Mouse (Mus musculus) heart, postnatal 14 days (tissue): ENCODE results near the gene Rassf2. TPM values are rescaled to one million over a fixed set of nuclear protein-coding genes. Genes with fewer than 3 reads are reported as not detected.

Experiments used
- DNase-seq, 2 experiments: peaks; one replicate each; pipeline ENCODE4 v3.0.0; 2021 to 2022
- intact Hi-C: fragments of 180-260 bp; cut with DNase I; formaldehyde crosslinking; loops from one replicate; pipeline ENCODE4 v1.15.1; 2025
- total RNA-seq, 2 experiments: library from RNA; stranded (reverse); gene quantifications; 2 replicates each; pipeline ENCODE4 v1.2.3; 2021

The Rassf2 gene
- total RNA-seq, 2 experiments from 2014 or later, result 13.7 to 17.8 TPM

- no peak for DNase-seq
- intact Hi-C loops, result no loop called here
Observed at GRCm38 (mm10) chr2:131961671-131962070, 68.4 kb downstream of the Rassf2 start.

- intact Hi-C loops, result loop anchor here (2.0 kb wide), 1 partner anchor 21 kb away; no protein-coding TSS in a partner anchor
- DNase-seq, result peak; percentile 34 to 48
Observed at GRCm38 (mm10) chr2:131957731-131958222, 72.3 kb downstream of the Rassf2 start.

GRCm38 (mm10) chr2:131956336-131957256, 73.5 kb downstream of the Rassf2 start:
- intact Hi-C loops, result no loop called here
- DNase-seq, result no peak

- peak; percentile 35 to 43 for DNase-seq
- intact Hi-C loops, result no loop called here
Observed at GRCm38 (mm10) chr2:131955264-131955663, 74.8 kb downstream of the Rassf2 start.

- peak in 1 of 2 experiments; percentile 50 for DNase-seq
- intact Hi-C loops, result loop anchor here (5.0 kb wide), 1 partner anchor 393 kb away; the partner anchor contains the start of gene Adra1d
Observed at GRCm38 (mm10) chr2:131954835-131955234, 75.2 kb downstream of the Rassf2 start.

GRCm38 (mm10) chr2:131953711-131954110, 76.3 kb downstream of the Rassf2 start:
- DNase-seq, result no peak
- intact Hi-C loops, result loop anchor here (5.0 kb wide), 1 partner anchor 391 kb away; the partner anchor contains the start of gene Adra1d

GRCm38 (mm10) chr2:131952961-131953538, 77.0 kb downstream of the Rassf2 start:
- DNase-seq, result peak in 1 of 2 experiments; percentile 27
- intact Hi-C loops, result loop anchor here (5.0 kb wide), 1 partner anchor 391 kb away; the partner anchor contains the start of gene Adra1d

- no peak for DNase-seq
- intact Hi-C loops, result loop anchor here (5.0 kb wide), 1 partner anchor 390 kb away; the partner anchor contains the start of gene Adra1d
Observed at GRCm38 (mm10) chr2:131952456-131952855, 77.6 kb downstream of the Rassf2 start.

- intact Hi-C loops, result loop anchor here (5.0 kb wide), 1 partner anchor 388 kb away; the partner anchor contains the start of gene Adra1d
Observed at GRCm38 (mm10) chr2:131950598-131951095, 79.4 kb downstream of the Rassf2 start, which contains the start of gene Prnd. Gene Prnd, plus strand, starts transcription at chr2:131950861.

GRCm38 (mm10) chr2:131949767-131950597, 80.1 kb downstream of the Rassf2 start:
- intact Hi-C loops, result loop anchor here (2.0 to 5.0 kb wide), 2 partner anchors 129 to 388 kb away; partner anchors contain the start of gene Adra1d
- DNase-seq, result peak; percentile 53 to 70

More at GRCm38 (mm10) chr2:131950598-131951095, 79.4 kb downstream of the Rassf2 start, which contains the start of gene Prnd:
- DNase-seq, result peak in 1 of 2 experiments; percentile 35

- no peak for DNase-seq
- intact Hi-C loops, result loop anchor here (2.0 kb wide), 1 partner anchor 128 kb away; no protein-coding TSS in a partner anchor
Observed at GRCm38 (mm10) chr2:131948916-131949639, 81.0 kb downstream of the Rassf2 start.

GRCm38 (mm10) chr2:131948156-131948555, 81.9 kb downstream of the Rassf2 start:
- no peak for DNase-seq

GRCm38 (mm10) chr2:131946351-131946750, 83.7 kb downstream of the Rassf2 start:
- no peak for DNase-seq
- intact Hi-C loops, result no loop called here

More at GRCm38 (mm10) chr2:131948156-131948555, 81.9 kb downstream of the Rassf2 start:
- intact Hi-C loops, result loop anchor here (2.0 kb wide), 1 partner anchor 127 kb away; no protein-coding TSS in a partner anchor

- DNase-seq, result peak in 1 of 2 experiments; percentile 0
- intact Hi-C loops, result no loop called here
Observed at GRCm38 (mm10) chr2:131945765-131946164, 84.3 kb downstream of the Rassf2 start.

GRCm38 (mm10) chr2:131945225-131945624, 84.8 kb downstream of the Rassf2 start:
- intact Hi-C loops, result no loop called here

GRCm38 (mm10) chr2:131944370-131944769, 85.7 kb downstream of the Rassf2 start:
- intact Hi-C loops, result no loop called here
- peak in 1 of 2 experiments; percentile 0 for DNase-seq

More at GRCm38 (mm10) chr2:131945225-131945624, 84.8 kb downstream of the Rassf2 start:
- no peak for DNase-seq

- peak in 1 of 2 experiments; percentile 0 for DNase-seq
- intact Hi-C loops, result loop anchor here (2.0 kb wide), 1 partner anchor 115 kb away; no protein-coding TSS in a partner anchor
Observed at GRCm38 (mm10) chr2:131941501-131941900, 88.6 kb downstream of the Rassf2 start.

- intact Hi-C loops, result loop anchor here (2.0 kb wide), 1 partner anchor 114 kb away; no protein-coding TSS in a partner anchor
Observed at GRCm38 (mm10) chr2:131940506-131940905, 89.6 kb downstream of the Rassf2 start.

More at GRCm38 (mm10) chr2:131940506-131940905, 89.6 kb downstream of the Rassf2 start:
- no peak for DNase-seq
